Mouse (Mus musculus) CD4-positive, CD25-positive, alpha-beta regulatory T cell, adult 4 months (primary cell): ENCODE measurements around the gene Cwc25. TPM values are rescaled to one million over a fixed set of nuclear protein-coding genes. Genes with fewer than 3 reads are reported as not detected.

Experiments
- ATAC-seq: one replicate; pipeline ENCODE4 v1.8.0; 2017
- polyA plus RNA-seq, 2 experiments: library from polyadenylated mRNA; unstranded; fragments of 100-300 nt; shearing (Covaris generic); gene quantifications; one replicate each; pipeline ENCODE4 v1.2.1; 2017

Cwc25 gene
- polyA plus RNA-seq, 2 experiments from 2014 or later, result 25.2 to 33.8 TPM

- ATAC-seq, result no peak
Observed at GRCm38 (mm10) chr11:97697891-97698529, 68.3 kb downstream of the Cwc25 start.

DNA sequence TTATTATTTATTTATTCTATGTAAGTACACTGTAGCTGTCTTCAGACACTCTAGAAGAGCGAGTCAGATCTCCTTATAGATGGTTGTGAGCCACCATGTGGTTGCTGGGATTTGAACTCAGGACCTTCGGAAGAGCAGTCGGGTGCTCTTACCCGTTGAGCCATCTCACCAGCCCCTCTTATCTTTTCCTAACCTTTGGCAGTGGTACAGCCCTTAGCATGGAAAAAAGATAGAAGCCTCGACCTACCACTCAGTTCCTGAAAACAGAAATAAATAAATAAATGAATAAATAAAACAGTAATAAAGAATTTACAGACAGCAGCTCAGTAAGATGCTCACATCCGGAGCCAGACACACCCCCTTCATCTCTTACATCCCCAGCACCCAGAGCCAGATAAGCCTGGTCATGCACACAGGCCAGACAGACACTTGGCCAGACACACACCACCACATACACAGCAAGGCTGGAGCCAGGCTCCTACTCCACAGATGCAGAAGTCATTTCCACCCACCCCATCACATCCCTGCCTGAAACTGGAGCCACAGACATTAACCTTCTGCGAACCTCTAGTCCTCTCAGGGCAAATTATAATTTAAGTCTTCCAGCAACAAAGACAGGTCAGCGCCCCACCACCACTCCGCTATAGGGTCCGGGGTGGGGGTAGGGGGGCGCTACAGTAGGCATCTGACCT lies 69.0 kb downstream of the Cwc25 start:
- ATAC-seq, result no peak

DNA sequence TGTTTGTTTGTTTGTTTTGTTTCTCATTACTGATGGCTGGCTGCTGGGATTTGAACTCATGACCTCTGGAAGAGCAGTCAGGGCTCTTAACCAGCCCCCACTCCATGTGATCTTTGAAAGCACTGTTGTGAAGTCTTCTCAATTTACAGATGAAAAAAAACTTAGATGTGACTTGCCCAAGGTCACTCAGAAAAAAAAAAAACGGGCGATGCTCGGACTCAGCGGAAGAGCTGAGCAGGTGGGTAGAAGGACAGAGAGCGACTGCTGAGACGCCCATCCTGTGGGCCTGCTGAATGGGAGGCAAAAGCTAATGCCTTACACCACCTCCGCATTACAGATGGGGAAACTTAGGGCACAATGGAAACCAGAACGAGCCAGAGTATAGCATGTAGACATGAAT lies 69.7 kb downstream of the Cwc25 start:
- ATAC-seq, result no peak

DNA sequence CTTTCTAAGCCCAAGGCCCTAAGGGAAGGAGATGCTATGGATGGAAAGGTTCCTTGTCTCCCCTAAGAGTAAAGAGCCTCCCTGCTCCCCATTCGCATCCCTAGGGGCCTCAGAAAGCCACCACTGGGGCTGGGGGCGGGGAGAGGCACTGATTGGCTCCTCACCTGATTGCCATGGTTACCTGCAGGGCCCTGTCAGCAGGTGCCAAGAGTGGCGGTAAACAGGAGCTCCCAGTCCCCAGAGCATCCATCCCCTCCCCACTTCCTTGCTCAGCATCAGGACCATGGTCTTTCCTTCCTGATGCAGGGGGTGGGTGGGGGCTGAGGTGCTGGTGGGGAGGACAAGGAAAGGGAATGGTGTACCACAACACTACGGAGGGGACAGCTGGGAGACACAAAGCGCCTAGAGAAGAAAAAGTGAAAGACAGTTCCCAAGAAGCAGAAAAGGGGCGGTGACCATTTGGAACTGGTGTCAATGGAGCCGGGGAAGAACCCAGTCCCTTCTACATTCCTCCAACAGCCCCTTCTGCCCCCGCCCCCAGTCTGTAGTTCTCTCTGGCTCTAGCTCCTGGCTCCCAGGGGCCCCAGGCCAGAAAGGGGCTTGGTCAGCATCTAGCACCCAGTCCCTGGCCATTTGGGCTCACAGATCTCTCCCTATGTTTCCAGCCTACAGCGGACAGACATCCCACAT lies 70.5 kb downstream of the Cwc25 start:
- no peak for ATAC-seq

Other genes with a start within 250 kb of the Cwc25 start
- not detected for gene Srcin1, start 190.4 kb downstream of the Cwc25 start, polyA plus RNA-seq
- gene Epop, start 136.9 kb downstream of the Cwc25 start, polyA plus RNA-seq, result under 1 TPM; 0.43 to 0.78 TPM
- gene Mllt6, start 103.1 kb downstream of the Cwc25 start, polyA plus RNA-seq, result 10 to 100 TPM in 1 of 2 experiments, 1 to 10 TPM in 1; 8.0 to 14.1 TPM
- 10 to 100 TPM; 63.5 to 80.3 TPM for gene Cisd3, start 80.7 kb downstream of the Cwc25 start, polyA plus RNA-seq
- gene Pcgf2, start 66.1 kb downstream of the Cwc25 start, polyA plus RNA-seq, result 1 to 10 TPM; 2.9 to 4.6 TPM
- 100 to 1,000 TPM; 453 to 558 TPM for gene Psmb3, start 63.2 kb downstream of the Cwc25 start, polyA plus RNA-seq
- 1 to 10 TPM; 1.4 to 2.2 TPM for gene Pip4k2b, start 21.9 kb downstream of the Cwc25 start, polyA plus RNA-seq
- gene 1700001P01Rik, start 9.4 kb upstream of the Cwc25 start, polyA plus RNA-seq, result not detected
- gene Rpl23, start 15.9 kb upstream of the Cwc25 start, polyA plus RNA-seq, result 1,000 to 10,000 TPM in 1 of 2 experiments, 100 to 1,000 TPM in 1; 884 to 1,093 TPM
- 10 to 100 TPM; 46.4 to 49.9 TPM for gene Lasp1, start 32.4 kb upstream of the Cwc25 start, polyA plus RNA-seq
- 1 to 10 TPM; 1.4 TPM for gene B230217C12Rik, start 74.2 kb upstream of the Cwc25 start, polyA plus RNA-seq
- gene Fbxo47, start 117.6 kb upstream of the Cwc25 start, polyA plus RNA-seq, result under 1 TPM; 0.34 to 0.65 TPM
- 1 to 10 TPM; 1.8 to 3.7 TPM for gene Plxdc1, start 219.9 kb upstream of the Cwc25 start, polyA plus RNA-seq
- 100 to 1,000 TPM in 1 of 2 experiments, 10 to 100 TPM in 1; 89.8 to 124 TPM for gene Arl5c, start 229.6 kb upstream of the Cwc25 start, polyA plus RNA-seq